Mouse (Mus musculus): ENCODE data around the gene Zbtb5. TPM values are rescaled to one million over a fixed set of nuclear protein-coding genes. Genes with fewer than 3 reads are reported as not detected.

The Zbtb5 gene
- total and polyA plus RNA-seq, 3 experiments = 9.1 to 10.2 TPM; not detected in 1

DNA sequence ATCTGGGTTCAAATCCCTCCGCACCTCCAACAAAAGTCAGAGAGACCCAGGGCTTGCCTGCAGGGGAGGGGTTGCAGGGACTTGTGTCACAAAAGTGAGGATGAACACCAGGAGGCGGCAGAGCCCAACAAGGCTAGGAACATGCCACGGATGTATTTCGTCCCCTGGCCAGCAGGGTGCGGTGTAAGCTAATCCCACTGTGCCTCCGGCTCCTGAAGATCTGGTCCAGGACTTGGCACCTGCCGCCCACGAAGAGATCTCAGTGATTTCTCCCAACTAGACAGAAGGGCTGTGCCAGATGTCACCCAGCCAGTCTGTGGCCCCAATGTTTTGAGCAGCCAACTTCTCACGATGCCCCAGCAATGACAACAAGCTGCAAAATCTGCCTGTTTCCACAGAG is 38.8 kb downstream of the Zbtb5 start (continued):
- TF ChIP-seq USF1 (IDR thresholded peaks at IDR 0.05; ENCODE audit: low read depth, low read length) = no peak
- no peak for TF ChIP-seq TCF12 (IDR thresholded peaks at IDR 0.05; ENCODE audit: low read depth, low read length)

DNA sequence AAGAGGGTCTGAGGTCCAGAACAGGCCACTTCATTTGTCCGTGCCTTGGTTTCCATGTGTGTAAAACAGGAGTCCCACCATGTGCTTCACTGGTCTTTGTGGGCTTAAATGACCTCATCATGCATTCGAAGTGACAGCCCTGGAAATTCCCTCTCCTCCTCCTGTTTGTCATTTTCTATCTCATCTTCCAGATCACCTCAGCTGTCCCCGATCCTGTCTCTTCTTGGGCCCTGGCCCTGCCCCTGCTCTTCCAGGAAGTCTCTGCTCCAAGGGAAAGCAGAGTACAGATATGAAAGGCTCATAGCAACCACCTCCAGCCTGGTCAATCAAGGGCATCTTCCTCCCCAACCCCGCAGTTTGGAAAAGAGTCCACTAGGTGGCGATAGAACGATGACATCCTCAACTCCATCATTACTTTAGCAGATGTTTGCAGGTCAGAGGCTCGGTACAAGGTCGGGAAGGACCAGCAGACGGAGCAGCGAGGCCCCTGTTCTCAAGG is 41.6 kb downstream of the Zbtb5 start:
- peak; percentile 73 for DNase-seq (ENCODE audit: low read depth, low spot score)
- no peak overlapping the region for H3K9ac ChIP-seq (ENCODE audit: control insufficient read depth, low read depth, low read length, poor library complexity, severe bottlenecking)

DNA sequence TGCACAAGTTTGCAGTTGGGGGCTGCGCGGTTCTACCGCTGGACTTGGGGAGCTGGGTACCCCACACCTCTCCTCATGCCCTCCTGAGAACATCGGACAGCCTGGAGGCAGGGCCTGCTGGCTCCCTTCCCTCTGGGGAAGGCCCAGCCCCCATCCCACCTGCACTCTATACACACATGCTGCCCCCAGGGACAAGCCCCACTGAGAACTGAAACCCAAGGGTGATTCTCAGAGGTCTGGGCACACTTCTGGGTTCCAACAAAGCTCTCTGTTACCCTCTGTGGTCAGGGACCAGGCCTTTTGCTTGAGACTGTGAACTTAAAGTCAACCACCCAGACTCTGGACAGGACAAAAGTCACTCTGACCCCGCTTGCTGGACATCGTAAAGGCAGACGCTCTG is 42.2 kb downstream of the Zbtb5 start:
- Histone ChIP-seq H3K79me2 (ENCODE audit: control insufficient read depth, insufficient read depth, low read length, poor library complexity) (no peaks in the 10 kb centered on the region), H3K9ac (ENCODE audit: control insufficient read depth, low read depth, low read length, poor library complexity, severe bottlenecking) (no peak overlapping the region), H3K27me3 (ENCODE audit: control insufficient read depth in 1 of 2, insufficient read depth in 2 of 2, low read length in 2 of 2) (no peaks in the 10 kb centered on the region; a peak in 1 of 4 replicates), H3K4me1 (ENCODE audit: control insufficient read depth in 1 of 2, insufficient read depth in 2 of 2, low read length in 2 of 2) (peaks cover 0 to 4% of the 10 kb centered on the region in 2 experiments; a peak in 1 of 4 replicates), H3K27ac (ENCODE audit: control insufficient read depth, low read depth, low read length) (no peak overlapping the region), H3K36me3 (ENCODE audit: control insufficient read depth in 1 of 2, insufficient read depth in 2 of 2, low read length in 2 of 2) (no peaks in the 10 kb centered on the region), H3K9me3 (replicated peaks; ENCODE audit: insufficient read depth, low read length) (no peaks in the 10 kb centered on the region), H3K4me3 (ENCODE audit: control insufficient read depth in 1 of 2, insufficient read depth in 1 of 2, low read depth in 2 of 2, low read length in 2 of 2) (no peak overlapping the region)
- TF ChIP-seq SMC3 (IDR thresholded peaks at IDR 0.05; ENCODE audit: low read depth, low read length) (no peak), USF1 (IDR thresholded peaks at IDR 0.05; ENCODE audit: low read depth, low read length) (no peak), CHD2 (IDR thresholded peaks at IDR 0.05; ENCODE audit: low read length) (no peak), ZNF384 (IDR thresholded peaks at IDR 0.05; ENCODE audit: low read depth, low read length) (no peak), MYB (IDR thresholded peaks at IDR 0.05; ENCODE audit: low read depth, low read length) (no peak), ETS1 (IDR thresholded peaks at IDR 0.05; ENCODE audit: low read depth, low read length) (no peak), SIN3A (IDR thresholded peaks at IDR 0.05; ENCODE audit: low read length) (no peak), BHLHE40 (IDR thresholded peaks at IDR 0.05; ENCODE audit: borderline replicate concordance, low read depth, low read length) (no peak), POLR2A (IDR thresholded peaks at IDR 0.05; ENCODE audit: control insufficient read depth in 1 of 2, insufficient read depth in 1 of 2, low read depth in 1 of 2, low read length in 2 of 2, poor library complexity in 1 of 2) (no peak), POLR2AphosphoS5 (IDR thresholded peaks at IDR 0.05; ENCODE audit: borderline replicate concordance, low read depth, low read length) (no peak), TCF12 (IDR thresholded peaks at IDR 0.05; ENCODE audit: low read depth, low read length) (no peak), USF2 (IDR thresholded peaks at IDR 0.05; ENCODE audit: borderline replicate concordance in 1 of 2, insufficient read depth in 1 of 2, low read depth in 1 of 2, low read length in 2 of 2) (no peak), RCOR1 (IDR thresholded peaks at IDR 0.05; ENCODE audit: low read depth, low read length) (no peak), E2F4 (IDR thresholded peaks at IDR 0.05; ENCODE audit: borderline replicate concordance, low read depth, low read length) (no peak), MAFK (IDR thresholded peaks at IDR 0.05; ENCODE audit: borderline replicate concordance, low read depth, low read length) (no peak), ZKSCAN1 (IDR thresholded peaks at IDR 0.05; ENCODE audit: low read depth, low read length) (no peak), ELF1 (IDR thresholded peaks at IDR 0.05; ENCODE audit: low read depth, low read length) (no peak), NRF1 (IDR thresholded peaks at IDR 0.05; ENCODE audit: insufficient read depth, low read depth, low read length, poor library complexity, severe bottlenecking) (no peak), MAX (IDR thresholded peaks at IDR 0.05; ENCODE audit: low read length) (no peak), GABPA (IDR thresholded peaks at IDR 0.05; ENCODE audit: low read depth, low read length) (no peak)
- DNase-seq (ENCODE audit: low read depth, low spot score) = no peak

More for the DNA sequence above, 41.6 kb downstream of the Zbtb5 start:
- Histone ChIP-seq H3K4me3 (ENCODE audit: control insufficient read depth in 1 of 2, insufficient read depth in 1 of 2, low read depth in 2 of 2, low read length in 2 of 2) (no peak overlapping the region), H3K9me3 (replicated peaks; ENCODE audit: insufficient read depth, low read length) (no peaks in the 10 kb centered on the region), H3K79me2 (ENCODE audit: control insufficient read depth, insufficient read depth, low read length, poor library complexity) (no peaks in the 10 kb centered on the region), H3K36me3 (ENCODE audit: control insufficient read depth in 1 of 2, insufficient read depth in 2 of 2, low read length in 2 of 2) (no peaks in the 10 kb centered on the region), H3K4me1 (ENCODE audit: control insufficient read depth in 1 of 2, insufficient read depth in 2 of 2, low read length in 2 of 2) (peaks cover 0 to 4% of the 10 kb centered on the region in 2 experiments; a peak in 1 of 4 replicates), H3K27me3 (ENCODE audit: control insufficient read depth in 1 of 2, insufficient read depth in 2 of 2, low read length in 2 of 2) (no peaks in the 10 kb centered on the region; a peak in 1 of 4 replicates), H3K27ac (ENCODE audit: control insufficient read depth, low read depth, low read length) (no peak overlapping the region)
- peak; percentile 71 for TF ChIP-seq SMC3 (IDR thresholded peaks at IDR 0.05; ENCODE audit: low read depth, low read length)
- TF ChIP-seq MAX (IDR thresholded peaks at IDR 0.05; ENCODE audit: low read length) = no peak
- peak; percentile 66 for TF ChIP-seq RAD21 (IDR thresholded peaks at IDR 0.05; ENCODE audit: low read depth, low read length)
- no peak for TF ChIP-seq NRF1 (IDR thresholded peaks at IDR 0.05; ENCODE audit: insufficient read depth, low read depth, low read length, poor library complexity, severe bottlenecking)
- TF ChIP-seq ETS1 (IDR thresholded peaks at IDR 0.05; ENCODE audit: low read depth, low read length) = no peak
- no peak for TF ChIP-seq EP300 (IDR thresholded peaks at IDR 0.05; ENCODE audit: low read depth in 1 of 2, low read length in 2 of 2)
- TF ChIP-seq CTCF (IDR thresholded peaks at IDR 0.05 in 2 of 3, conservative IDR thresholded peaks at IDR 0.05 in 1 of 3; ENCODE audit: control insufficient read depth in 1 of 3, insufficient read depth in 1 of 3, low read depth in 2 of 3, low read length in 3 of 3, poor library complexity in 1 of 3, severe bottlenecking in 1 of 3) = peak; percentile 69 to 84 (median 71)
- peak; percentile 39 for TF ChIP-seq ZC3H11A (IDR thresholded peaks at IDR 0.05; ENCODE audit: low read depth, low read length)
- TF ChIP-seq ELF1 (IDR thresholded peaks at IDR 0.05; ENCODE audit: low read depth, low read length) = no peak
- 0 out of 2 replicates have a peak, but pooled peaks have one; percentile 9 for TF ChIP-seq RCOR1 (IDR thresholded peaks at IDR 0.05; ENCODE audit: low read depth, low read length)
